Mouse (Mus musculus) megakaryocyte, embryonic 14.5 days (primary cell): ENCODE data around the gene Shmt2. TPM values are rescaled to one million over a fixed set of nuclear protein-coding genes. Genes with fewer than 3 reads are reported as not detected.

Source experiments
- H3K27me3 ChIP-seq: replicated peaks from 2 replicates; pipeline ENCODE3; 2012; ENCODE audit warnings: inconsistent platforms
- H3K36me3 ChIP-seq: replicated peaks from 2 replicates; pipeline ENCODE3; 2012; ENCODE audit warnings: low read length, inconsistent platforms, mixed read lengths
- H3K4me1 ChIP-seq: 2 replicates; pipeline ENCODE4 v1.6.1; 2012; ENCODE audit warnings: inconsistent platforms
- H3K4me3 ChIP-seq: replicated peaks from 2 replicates; pipeline ENCODE3; 2012; ENCODE audit warnings: moderate library complexity, mild to moderate bottlenecking, inconsistent platforms
- H3K9me3 ChIP-seq: 2 replicates; pipeline ENCODE4 v1.6.1; 2012; ENCODE audit warnings: inconsistent platforms
- FLI1 ChIP-seq: IDR thresholded peaks from 2 replicates; pipeline ENCODE4 v1.6.1; 2012; ENCODE audit warnings: low read length, inconsistent platforms, mixed read lengths
- GATA1 ChIP-seq: IDR thresholded peaks from 3 replicates; pipeline ENCODE4 v1.6.1; 2012; ENCODE audit warnings: mixed read lengths, low read length, inconsistent platforms, borderline replicate concordance
- polyA plus RNA-seq: library from polyadenylated mRNA; stranded (reverse); fragments of >175 nt; gene quantifications from 2 replicates; pipeline ENCODE4 v1.2.3, GENCODE M21; 2012; ENCODE audit warnings: low replicate concordance; ENCODE audit not compliant: insufficient read depth

The Shmt2 gene
- polyA plus RNA-seq, 1 experiment, result 168 TPM

GRCm38 (mm10) chr10:127500894-127501893, 21.1 kb downstream of the Shmt2 start, which contains the start of gene Stac3:
TSS of gene Stac3 (plus strand) at chr10:127501686.
- 0 out of 2 replicates have a peak, but pooled peaks cover 4% of the 10 kb centered on the region for H3K4me1 ChIP-seq
- peaks cover 70% of the 10 kb centered on the region for H3K36me3 ChIP-seq
- no peaks in the 10 kb centered on the region for H3K9me3 ChIP-seq
- TF ChIP-seq GATA1 (no peak), FLI1 (no peak)
- no peak within 1 kb of the TSS for H3K4me3 ChIP-seq
- peaks cover 14% of the 10 kb centered on the region for H3K27me3 ChIP-seq

- H3K4me3 ChIP-seq, result no peak overlapping the region
- peaks cover 74% of the 10 kb centered on the region for H3K36me3 ChIP-seq
- no peaks in the 10 kb centered on the region for H3K9me3 ChIP-seq
- no peak for TF ChIP-seq FLI1
- no peak for TF ChIP-seq GATA1
- H3K4me1 ChIP-seq, result 0 out of 2 replicates have a peak, but pooled peaks cover 4% of the 10 kb centered on the region
- peaks cover 9% of the 10 kb centered on the region for H3K27me3 ChIP-seq
Observed at GRCm38 (mm10) chr10:127500042-127500441, 22.2 kb downstream of the Shmt2 start.

DNA sequence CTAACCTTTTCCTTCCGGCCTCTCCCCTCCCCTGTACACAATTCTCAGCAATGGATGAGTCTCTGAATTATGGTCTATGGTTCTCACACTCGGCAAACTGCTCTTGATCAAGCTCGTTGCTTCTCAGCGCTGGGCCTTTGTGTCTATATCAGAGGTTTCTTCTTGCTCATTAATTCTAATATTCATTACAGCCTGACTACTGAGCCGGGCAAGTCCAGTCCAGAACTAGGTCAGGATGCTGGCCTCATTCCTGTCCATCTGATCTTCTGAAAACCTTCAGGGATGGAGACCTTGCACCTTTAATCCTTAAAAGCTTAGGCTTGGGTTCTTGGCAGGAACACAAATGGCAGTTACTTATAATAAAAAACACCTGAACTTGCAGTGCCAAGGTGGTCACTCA, 22.7 kb downstream of the Shmt2 start:
- TF ChIP-seq FLI1 (no peak), GATA1 (no peak)
- H3K9me3 ChIP-seq, result no peaks in the 10 kb centered on the region

DNA sequence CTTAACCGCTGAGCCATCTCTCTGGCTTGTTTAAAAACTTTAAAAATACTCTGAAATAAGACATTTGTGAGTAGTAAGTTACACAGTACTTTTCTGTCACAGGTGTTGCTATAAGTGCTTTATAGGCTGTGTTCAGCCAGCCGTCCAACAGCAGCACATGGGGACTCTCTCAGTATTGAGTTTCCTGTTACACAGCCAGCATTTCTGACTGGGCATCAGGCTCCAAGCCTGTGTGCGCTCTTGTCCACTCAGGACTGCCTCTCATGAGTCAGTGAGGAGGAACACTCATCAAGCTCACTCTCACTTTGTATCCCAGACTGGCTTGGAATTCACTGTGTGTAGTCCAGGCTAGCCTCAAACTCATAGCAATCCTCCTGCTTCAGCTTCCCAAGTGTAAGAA, 26.1 kb downstream of the Shmt2 start:
- Histone ChIP-seq H3K4me3 (no peak overlapping the region), H3K27me3 (no peaks in the 10 kb centered on the region), H3K4me1 (peaks cover 4% of the 10 kb centered on the region; the same call in 1 of the 2 replicates), H3K36me3 (peaks cover 96% of the 10 kb centered on the region), H3K9me3 (no peaks in the 10 kb centered on the region)
- no peak for TF ChIP-seq GATA1
- TF ChIP-seq FLI1, result no peak

More for the DNA sequence above, 22.7 kb downstream of the Shmt2 start:
- Histone ChIP-seq H3K27me3 (peaks cover 9% of the 10 kb centered on the region), H3K4me1 (0 out of 2 replicates have a peak, but pooled peaks cover 4% of the 10 kb centered on the region), H3K36me3 (peaks cover 79% of the 10 kb centered on the region), H3K4me3 (no peak overlapping the region)

DNA sequence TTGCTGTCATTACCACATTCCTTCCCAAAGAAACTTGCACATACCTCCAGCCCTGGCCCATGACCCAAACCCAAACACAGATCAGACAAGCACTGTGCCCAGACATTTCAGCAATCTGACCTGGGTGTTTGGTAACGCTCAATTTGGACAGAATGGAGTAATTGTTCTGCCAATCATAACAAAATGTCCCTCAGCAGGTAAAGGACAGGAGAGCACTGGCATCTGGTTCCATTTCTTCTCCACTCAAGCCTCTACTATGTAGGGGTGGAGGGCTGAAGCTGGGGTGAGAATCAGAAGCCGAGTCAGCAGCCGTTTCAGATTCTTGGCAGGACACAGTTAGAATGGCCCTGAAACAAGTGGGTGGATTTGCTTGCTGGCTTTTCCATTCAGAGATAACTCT, 30.1 kb downstream of the Shmt2 start:
- H3K36me3 ChIP-seq, result peaks cover 96% of the 10 kb centered on the region
- TF ChIP-seq GATA1, result no peak
- H3K4me3 ChIP-seq, result no peak overlapping the region
- no peaks in the 10 kb centered on the region for H3K9me3 ChIP-seq
- H3K4me1 ChIP-seq, result no peaks in the 10 kb centered on the region; the same call in 1 of the 2 replicates
- no peaks in the 10 kb centered on the region for H3K27me3 ChIP-seq

GRCm38 (mm10) chr10:127491128-127491512, 31.1 kb downstream of the Shmt2 start:
- Histone ChIP-seq H3K4me1 (no peaks in the 10 kb centered on the region; the same call in 1 of the 2 replicates), H3K9me3 (no peaks in the 10 kb centered on the region), H3K27me3 (no peaks in the 10 kb centered on the region), H3K36me3 (peaks cover 92% of the 10 kb centered on the region), H3K4me3 (no peak overlapping the region)
- TF ChIP-seq FLI1 (no peak), GATA1 (no peak)

- Histone ChIP-seq H3K27me3 (no peaks in the 10 kb centered on the region), H3K4me1 (peaks cover under 1% of the 10 kb centered on the region; the same call in 1 of the 2 replicates), H3K4me3 (no peak overlapping the region), H3K9me3 (no peaks in the 10 kb centered on the region), H3K36me3 (peaks cover 91% of the 10 kb centered on the region)
- no peak for TF ChIP-seq FLI1
- no peak for TF ChIP-seq GATA1
Observed at GRCm38 (mm10) chr10:127490160-127491127, 31.8 kb downstream of the Shmt2 start.

- peaks cover 12% of the 10 kb centered on the region for H3K4me1 ChIP-seq
- H3K9me3 ChIP-seq, result no peaks in the 10 kb centered on the region
- H3K27me3 ChIP-seq, result no peaks in the 10 kb centered on the region
- no peak overlapping the region for H3K4me3 ChIP-seq
- peaks cover 92% of the 10 kb centered on the region for H3K36me3 ChIP-seq
- no peak for TF ChIP-seq GATA1
- no peak for TF ChIP-seq FLI1
Observed at GRCm38 (mm10) chr10:127488856-127489255, 33.4 kb downstream of the Shmt2 start.

GRCm38 (mm10) chr10:127485235-127485634, 37.0 kb downstream of the Shmt2 start:
- Histone ChIP-seq H3K9me3 (no peaks in the 10 kb centered on the region), H3K4me3 (no peak overlapping the region), H3K36me3 (peaks cover 93% of the 10 kb centered on the region), H3K4me1 (peaks cover 27% of the 10 kb centered on the region), H3K27me3 (no peaks in the 10 kb centered on the region)
- TF ChIP-seq GATA1, result no peak
- TF ChIP-seq FLI1, result no peak
